Mouse (Mus musculus) ES-CJ7 (cell line): ENCODE results near the gene Nid2.

Experiments
- DNase-seq: peaks from one replicate; pipeline ENCODE4 v3.0.0; 2011; ENCODE audit warnings: low read depth, low spot score

Nid2 gene

GRCm38 (mm10) chr14:19858808-19859776, 108.0 kb downstream of the Nid2 start:
- DNase-seq, result peak; percentile 46

GRCm38 (mm10) chr14:19860281-19860680, 109.2 kb downstream of the Nid2 start:
- peak; percentile 32 for DNase-seq
